Mouse (Mus musculus) ovary, postnatal 10 days (tissue): ENCODE results near the gene Kif17.

Experiments
- DNase-seq: peaks from one replicate; pipeline ENCODE4 v3.0.0; 2022; ENCODE audit warnings: low spot score

The Kif17 gene

DNA sequence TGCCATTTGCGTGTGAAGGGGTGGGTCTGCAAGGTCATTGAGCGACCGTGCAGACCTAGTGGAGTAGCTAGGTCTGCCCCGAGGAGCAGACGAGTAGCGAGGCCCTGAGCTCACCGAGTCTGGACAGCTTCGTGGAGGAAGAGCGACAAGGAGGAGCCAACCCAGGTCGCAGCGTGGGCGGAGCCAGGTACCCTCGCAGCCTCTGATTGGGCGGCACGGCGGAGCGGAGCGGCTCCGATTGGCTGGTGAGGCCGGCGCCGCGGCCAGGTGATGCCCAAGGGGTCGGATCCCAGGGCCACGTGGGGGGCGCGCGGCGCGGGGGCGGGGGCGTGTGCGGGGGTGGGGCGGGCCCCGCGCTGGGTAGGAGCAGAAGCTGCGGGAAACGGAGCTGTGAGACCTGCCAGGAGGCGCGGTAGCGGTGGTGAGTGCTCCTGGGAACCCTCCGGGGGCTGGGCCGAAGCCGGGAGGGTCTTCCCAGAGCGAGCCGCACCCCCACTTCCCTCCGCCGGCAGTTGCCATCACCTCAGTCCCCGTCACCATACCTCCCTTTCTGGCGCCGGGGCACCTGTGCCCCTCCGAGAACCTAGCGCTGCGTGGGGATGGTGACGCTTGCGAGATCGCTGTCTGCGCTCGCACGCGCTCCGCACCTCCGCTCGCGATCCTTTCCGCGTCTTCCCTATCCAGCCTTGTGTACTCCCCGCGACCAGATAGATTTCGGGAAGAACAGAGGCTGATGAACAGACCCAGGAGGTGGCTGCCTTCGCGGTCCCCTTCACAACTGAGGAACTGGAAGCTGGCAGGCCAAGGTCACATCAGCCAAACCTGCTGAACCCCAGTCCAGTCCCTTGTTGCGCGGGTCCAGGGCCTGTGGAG, at the start of gene Kif17, which contains the start of gene Sh2d5:
Kif17 (plus strand) TSS at position 348 of the 873 bp plus-strand sequence.
Sh2d5 (plus strand) TSS at position 316 of the 873 bp plus-strand sequence.
- DNase-seq = no peak

DNA sequence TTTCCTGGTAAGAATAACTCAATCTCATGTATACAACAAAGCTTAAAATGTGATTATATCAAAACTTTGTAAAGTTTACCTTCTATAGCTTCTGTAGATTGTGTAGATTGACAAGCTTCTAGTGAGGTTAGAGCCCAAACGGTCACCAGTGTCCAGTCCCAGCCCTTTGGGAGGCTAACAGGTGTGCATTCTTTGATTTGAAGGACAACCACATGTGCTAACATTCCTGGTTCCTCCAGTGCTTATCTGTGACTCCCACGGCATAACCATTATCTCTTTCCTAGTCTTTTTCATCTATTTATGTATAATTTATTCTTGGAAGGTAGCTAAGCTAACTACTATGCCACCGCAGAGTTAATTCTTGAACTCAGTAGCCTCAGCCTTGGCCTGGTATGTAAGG, 49.5 kb upstream of the Kif17 start:
- DNase-seq = no peak

DNA sequence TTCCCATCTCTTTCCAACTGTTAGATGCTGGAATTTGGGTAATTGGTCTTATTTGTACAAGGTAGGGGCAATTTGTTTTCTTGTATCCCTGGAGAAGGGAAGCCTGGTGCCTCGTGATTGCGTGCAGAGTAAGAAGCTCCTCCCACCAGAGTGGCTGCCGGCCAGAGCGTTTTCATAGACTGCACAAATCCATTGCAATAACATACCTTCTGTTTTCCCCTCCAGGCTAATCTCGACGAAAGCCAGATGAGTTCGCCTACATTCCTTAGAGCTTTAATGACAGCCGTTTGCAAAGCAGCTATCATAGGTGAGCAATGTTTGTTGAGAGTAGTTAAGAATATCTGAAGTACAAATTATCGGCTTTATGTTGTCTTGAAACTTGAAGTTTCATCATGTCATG, 48.5 kb upstream of the Kif17 start:
- DNase-seq = no peak

DNA sequence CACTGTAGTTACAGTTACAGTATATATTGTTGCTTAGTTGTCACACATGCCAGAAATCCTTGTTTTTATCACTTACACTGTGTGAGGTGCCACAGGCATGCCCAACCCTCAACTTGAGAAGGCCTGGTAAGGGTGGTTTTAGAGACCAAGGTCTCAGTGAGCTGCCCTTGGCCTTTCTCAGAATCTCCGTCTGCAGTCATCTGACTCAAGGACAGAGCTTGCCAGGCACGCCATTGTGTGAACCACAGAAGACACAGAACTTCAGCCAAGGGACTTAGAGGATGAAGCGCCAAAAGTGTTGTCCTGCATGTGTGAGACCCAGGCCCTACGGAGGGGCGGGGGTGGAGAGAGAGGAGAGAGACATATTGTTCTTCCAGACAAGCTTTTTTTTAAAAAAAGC, 40.1 kb upstream of the Kif17 start:
- DNase-seq = no peak

- no peak for DNase-seq
Measured at GRCm38 (mm10) chr4:138213861-138214260, 36.4 kb upstream of the Kif17 start.

- DNase-seq = no peak
Measured at GRCm38 (mm10) chr4:138215671-138216199, 34.5 kb upstream of the Kif17 start.

DNA sequence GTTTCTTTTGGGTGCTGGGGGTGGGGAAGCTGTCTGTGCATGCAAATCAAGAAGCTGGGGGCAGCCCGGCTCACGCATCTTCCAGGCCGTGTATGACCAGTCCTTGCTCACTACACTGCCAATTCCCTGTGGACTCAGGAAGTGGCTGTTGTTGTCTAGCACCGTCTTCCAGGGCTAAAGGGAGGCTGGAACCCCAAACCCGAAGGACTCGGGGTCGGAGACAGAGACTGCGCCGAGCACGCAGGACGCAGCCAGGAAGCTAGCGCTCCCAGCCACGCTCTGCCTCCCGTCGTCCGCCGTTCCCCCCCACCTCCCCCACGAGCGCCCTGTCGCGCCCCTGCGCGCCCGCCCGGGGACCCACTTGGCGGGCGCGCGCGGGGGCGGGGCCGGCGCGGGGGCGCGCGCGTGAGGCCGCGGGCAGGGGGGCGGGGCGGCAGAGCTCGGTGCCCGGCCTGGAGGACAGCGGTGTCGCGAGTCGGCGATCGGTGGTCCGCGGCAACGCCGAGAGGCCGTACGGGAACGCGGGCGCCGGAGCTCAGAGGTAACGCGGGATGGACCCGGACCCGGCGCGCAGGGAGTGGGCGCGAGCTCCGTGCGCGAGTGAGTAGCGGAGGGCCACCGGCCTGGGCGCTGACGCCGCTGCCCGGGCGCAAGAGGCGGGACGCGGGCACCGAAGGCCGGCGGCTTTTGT, 33.9 kb upstream of the Kif17 start, which contains the start of gene Hp1bp3:
Hp1bp3 (plus strand) TSS at position 97 of the 691 bp plus-strand sequence.
- peak; percentile 63 for DNase-seq

GRCm38 (mm10) chr4:138216891-138217392, 33.3 kb upstream of the Kif17 start:
- DNase-seq = peak; percentile 90

DNA sequence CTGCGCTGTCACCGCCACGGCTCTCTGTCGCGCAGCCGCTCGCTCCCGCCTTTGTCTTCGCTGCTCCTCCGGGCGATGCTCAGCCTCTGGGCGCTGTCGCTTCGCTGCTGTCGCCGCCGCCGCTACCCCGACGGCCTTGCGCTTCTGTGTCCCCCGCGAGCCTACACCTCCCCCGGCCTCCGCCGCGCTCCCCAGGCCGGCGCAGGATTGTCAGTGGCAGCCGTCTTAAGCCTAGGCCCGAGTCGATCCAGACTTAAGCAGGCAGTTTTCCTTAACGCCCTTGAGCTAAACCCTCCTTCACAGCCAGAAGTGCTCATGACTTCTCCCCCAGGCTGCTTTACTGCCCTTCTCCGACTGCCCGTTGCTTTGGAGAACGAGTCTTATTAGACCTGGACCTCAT, 32.8 kb upstream of the Kif17 start:
- no peak for DNase-seq

DNA sequence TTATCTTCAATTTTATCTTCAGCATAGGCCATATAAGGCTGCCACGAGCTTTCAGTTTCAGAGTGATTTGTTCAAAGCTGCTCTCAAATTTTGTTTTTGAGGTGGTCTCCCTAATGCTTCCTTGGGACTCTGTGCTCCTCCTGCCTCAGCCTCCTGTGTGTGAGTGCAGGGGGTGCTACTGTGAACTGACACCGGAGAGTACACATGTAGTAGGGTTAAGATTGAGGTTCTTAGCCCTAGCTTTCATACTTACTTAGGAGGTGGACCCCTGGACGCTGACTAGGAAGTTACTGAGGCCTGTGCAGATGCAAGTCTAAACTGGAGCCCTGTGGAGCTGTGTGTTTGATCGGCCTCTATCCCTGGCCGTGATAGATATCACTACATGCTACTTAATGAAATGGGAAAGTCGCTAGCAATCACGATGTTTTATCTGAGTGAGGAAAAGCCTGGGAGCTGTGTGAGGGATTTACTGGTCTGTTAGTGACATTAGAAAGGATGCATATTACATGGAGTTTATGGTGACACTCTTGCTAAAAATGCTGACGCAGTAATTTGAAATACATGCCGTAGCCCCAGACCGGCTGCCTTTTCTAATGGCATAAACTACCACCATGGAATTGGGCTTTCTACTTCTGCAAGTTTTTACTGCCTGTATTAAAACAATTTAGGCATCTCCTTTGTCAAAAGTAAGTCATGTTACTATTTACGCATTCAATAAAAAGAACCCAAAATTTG, 32.1 kb upstream of the Kif17 start:
- no peak for DNase-seq

GRCm38 (mm10) chr4:138219331-138219730, 30.9 kb upstream of the Kif17 start:
- no peak for DNase-seq

DNA sequence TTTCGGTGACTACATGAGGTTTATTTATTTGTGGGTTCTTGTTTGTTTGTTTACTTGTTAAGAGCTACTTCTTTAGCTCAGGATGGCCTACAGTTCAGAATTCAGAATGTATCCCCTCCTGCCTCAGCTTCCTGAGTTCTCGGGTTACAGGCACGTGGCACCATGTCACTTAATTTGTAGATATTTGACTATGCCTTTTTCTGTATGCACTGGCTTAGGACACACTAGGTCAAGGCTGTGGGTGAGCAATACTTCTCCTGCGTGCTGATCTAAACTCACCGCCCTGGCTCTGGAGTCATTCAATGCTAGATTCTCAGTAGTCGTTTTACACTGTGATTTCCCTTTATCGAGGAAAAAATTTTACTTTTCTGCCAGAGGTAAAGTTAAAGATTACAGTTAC, 29.5 kb upstream of the Kif17 start:
- no peak for DNase-seq

DNA sequence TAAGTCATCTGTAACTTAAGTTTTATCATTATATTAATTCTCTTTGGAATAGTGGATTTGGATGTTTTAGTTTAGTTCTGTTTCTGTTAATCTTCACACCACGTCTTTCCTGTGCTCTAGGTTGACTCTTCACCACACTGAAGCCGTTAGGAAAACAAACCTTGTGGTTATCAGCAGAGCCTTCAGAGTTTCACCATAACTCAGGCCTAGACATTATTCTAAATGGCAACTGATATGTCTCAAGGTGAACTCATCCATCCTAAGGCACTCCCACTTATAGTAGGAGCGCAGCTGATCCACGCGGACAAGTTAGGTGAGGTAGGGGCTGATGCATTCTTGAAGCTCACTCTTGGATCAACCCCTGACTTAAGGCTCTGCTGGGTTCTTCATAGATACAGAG, 28.8 kb upstream of the Kif17 start:
- no peak for DNase-seq

DNA sequence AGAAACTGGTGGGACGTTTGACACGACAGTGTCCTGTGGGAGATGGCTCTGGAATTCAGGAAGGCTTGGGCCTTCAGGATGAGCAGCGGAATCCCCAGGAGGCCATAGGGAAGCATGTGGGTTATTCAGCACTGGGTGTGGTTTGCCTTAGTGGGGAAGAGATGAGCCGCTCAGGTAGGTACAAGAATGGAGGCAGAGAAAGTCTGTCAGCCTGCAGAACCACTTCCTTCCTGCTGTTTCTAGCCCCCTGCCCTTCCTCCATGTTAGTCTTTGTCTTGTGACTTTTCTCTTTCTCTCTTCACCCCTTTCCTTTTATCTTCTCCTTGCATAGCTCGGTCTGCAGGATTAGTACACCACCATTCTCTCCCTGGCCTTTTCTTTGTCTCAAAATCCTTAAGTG, 27.8 kb upstream of the Kif17 start:
- DNase-seq = no peak

- DNase-seq = no peak
Measured at GRCm38 (mm10) chr4:138223623-138224022, 26.6 kb upstream of the Kif17 start.

- DNase-seq = no peak
Measured at GRCm38 (mm10) chr4:138246756-138247665, 3.2 kb upstream of the Kif17 start.

DNA sequence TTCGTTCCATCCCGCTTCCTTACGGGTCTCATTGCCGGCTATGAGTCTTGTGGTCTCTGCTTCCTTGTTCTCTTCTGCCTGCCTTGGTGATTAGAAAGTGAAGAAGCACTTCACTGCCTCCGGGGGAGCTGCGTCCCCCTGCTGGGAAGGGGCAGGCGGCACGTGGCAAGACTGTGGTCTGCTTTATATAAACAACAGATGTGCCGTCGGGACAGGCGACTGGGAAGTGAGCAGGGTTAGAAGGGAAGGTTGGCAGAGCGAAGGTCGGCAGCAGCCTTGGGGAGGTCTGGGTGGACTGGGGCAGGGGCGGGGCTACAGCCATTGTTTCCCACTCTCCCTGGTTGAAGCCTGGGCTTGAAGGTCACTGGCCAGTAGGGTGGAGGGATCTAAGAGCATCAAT, 1.6 kb downstream of the Kif17 start:
- no peak for DNase-seq

DNA sequence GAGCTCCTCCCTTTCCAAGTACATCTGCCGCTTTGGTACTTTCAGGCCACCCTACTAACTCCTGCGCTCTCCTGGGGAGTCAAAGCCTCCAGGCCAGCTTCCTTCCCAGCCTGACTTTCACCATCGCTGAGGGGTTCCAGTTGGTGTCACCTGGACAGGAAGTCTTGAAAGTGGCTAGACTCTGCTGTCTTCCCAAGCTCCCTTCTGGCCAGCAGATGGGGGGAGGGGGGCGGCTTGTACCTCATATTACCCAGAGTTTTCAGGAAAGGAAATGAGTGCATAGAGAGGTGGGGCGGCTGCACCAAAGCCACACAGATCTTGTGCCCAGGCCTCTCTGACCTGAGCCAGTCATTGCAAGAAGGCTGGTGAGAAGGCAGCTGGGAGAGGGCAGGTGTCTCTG, 2.0 kb downstream of the Kif17 start:
- no peak for DNase-seq

DNA sequence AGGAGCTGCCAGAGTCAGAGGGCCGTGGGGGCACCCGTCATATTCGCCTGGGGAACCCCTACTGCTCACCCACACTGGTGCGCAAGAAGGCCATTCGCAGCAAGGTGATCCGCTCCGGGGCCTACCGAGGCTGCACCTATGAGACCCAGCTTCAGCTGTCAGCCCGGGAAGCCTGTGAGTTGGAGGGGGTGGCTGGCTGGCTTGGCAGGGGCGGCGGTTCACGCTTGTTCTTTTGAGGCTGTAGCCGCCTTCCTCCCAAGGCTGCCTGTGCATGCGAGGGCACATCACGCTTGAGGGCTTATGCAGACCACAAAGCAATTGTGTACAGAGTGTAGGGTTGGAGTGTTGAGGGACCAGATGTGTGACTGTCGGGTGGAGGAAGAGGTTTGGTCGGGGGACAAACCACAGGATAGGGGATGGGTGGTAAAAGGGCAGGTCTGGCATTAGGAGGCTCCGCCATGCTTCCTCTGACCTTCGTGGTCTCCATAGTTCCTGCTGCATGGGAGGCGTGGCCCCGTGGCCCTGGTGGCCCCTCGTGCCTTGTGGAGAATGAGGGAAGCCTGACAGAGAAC, 7.0 kb downstream of the Kif17 start:
- DNase-seq = no peak

GRCm38 (mm10) chr4:138258663-138259062, 8.4 kb downstream of the Kif17 start:
- no peak for DNase-seq

GRCm38 (mm10) chr4:138259482-138259881, 9.2 kb downstream of the Kif17 start:
- no peak for DNase-seq
